Mouse (Mus musculus) MEL (cell line): ENCODE measurements around the gene Fmn2.

ENCODE experiments used
- CTCF ChIP-seq, 3 experiments: IDR thresholded peaks in 2 of 3; conservative IDR thresholded peaks in 1 of 3; 2 replicates each; pipeline ENCODE4 v1.5.1; 2011 to 2012; ENCODE audit warnings: low read length in 3 of 3, low read depth in 2 of 3, mild to moderate bottlenecking in 2 of 3, improper control_type of control experiment in 1 of 3, inconsistent platforms in 1 of 3, mixed read lengths in 1 of 3, moderate library complexity in 1 of 3; ENCODE audit not compliant: control insufficient read depth in 1 of 3, insufficient read depth in 1 of 3, poor library complexity in 1 of 3, severe bottlenecking in 1 of 3
- MXI1 ChIP-seq: IDR thresholded peaks from 2 replicates; pipeline ENCODE4 v1.6.1; 2011; ENCODE audit warnings: mild to moderate bottlenecking, low read depth, low read length, improper control_type of control experiment
- POLR2A ChIP-seq, 2 experiments: IDR thresholded peaks; 2 replicates each; pipeline ENCODE4 v1.6.1; 2011 to 2012; ENCODE audit warnings: low read length in 2 of 2, mild to moderate bottlenecking in 2 of 2, control low read depth in 1 of 2, improper control_type of control experiment in 1 of 2, low read depth in 1 of 2, moderate library complexity in 1 of 2; ENCODE audit not compliant: control insufficient read depth in 1 of 2, insufficient read depth in 1 of 2, poor library complexity in 1 of 2
- TBP ChIP-seq: IDR thresholded peaks from 2 replicates; pipeline ENCODE4 v1.8.0; 2011; ENCODE audit warnings: low read depth, low read length, improper control_type of control experiment
- USF2 ChIP-seq, 2 experiments: IDR thresholded peaks; 2 replicates each; pipeline ENCODE4 v1.6.1; 2011 to 2012; ENCODE audit warnings: improper control_type of control experiment in 2 of 2, low read length in 2 of 2, borderline replicate concordance in 1 of 2, inconsistent platforms in 1 of 2, low read depth in 1 of 2, mild to moderate bottlenecking in 1 of 2; ENCODE audit not compliant: insufficient read depth in 1 of 2
- ZC3H11A ChIP-seq: IDR thresholded peaks from 2 replicates; pipeline ENCODE4 v1.6.1; 2012; ENCODE audit warnings: low read depth, mild to moderate bottlenecking, inconsistent platforms, low read length, improper control_type of control experiment

GRCm38 (mm10) chr1:174568609-174569008 lies 67.0 kb downstream of the Fmn2 start:
- TF ChIP-seq CTCF (IDR thresholded peaks at IDR 0.05 in 2 of 3, conservative IDR thresholded peaks at IDR 0.05 in 1 of 3; ENCODE audit: control insufficient read depth in 1 of 3, insufficient read depth in 1 of 3, low read depth in 2 of 3, low read length in 3 of 3, poor library complexity in 1 of 3, severe bottlenecking in 1 of 3) (no peak), ZC3H11A (no peak), TBP (no peak), MXI1 (no peak), USF2 (IDR thresholded peaks at IDR 0.05; ENCODE audit: borderline replicate concordance in 1 of 2, insufficient read depth in 1 of 2, low read depth in 1 of 2, low read length in 2 of 2) (no peak), POLR2A (IDR thresholded peaks at IDR 0.05; ENCODE audit: control insufficient read depth in 1 of 2, insufficient read depth in 1 of 2, low read depth in 1 of 2, low read length in 2 of 2, poor library complexity in 1 of 2) (no peak)
